Mouse (Mus musculus) CH12.LX (cell line): ENCODE measurements around the gene A730049H05Rik. TPM values are rescaled to one million over a fixed set of nuclear protein-coding genes. Genes with fewer than 3 reads are reported as not detected.

Experiments used
- polyA plus RNA-seq: library from polyadenylated mRNA; unstranded; fragments of >175 nt; gene quantifications from 2 replicates; pipeline ENCODE4 v1.2.1, GENCODE M21; 2012; ENCODE audit warnings: low read depth; ENCODE audit not compliant: insufficient read length
- total RNA-seq, 2 experiments: library from RNA; depleted of rRNA; stranded (reverse); fragments of 300-350 nt in 1 of 2; fragments of >200 nt in 1 of 2; gene quantifications; 2 replicates each; pipeline ENCODE4 v1.2.3; 2012 to 2014

A730049H05Rik gene
- total and polyA plus RNA-seq, 3 experiments, result not detected

Other genes with a start within 250 kb of the A730049H05Rik start
- gene Prickle2, start 110.3 kb upstream of the A730049H05Rik start, total RNA-seq (2012; rRNA removed), result not detected in 2 replicates
- not detected in 2 replicates for gene Prickle2, start 110.3 kb upstream of the A730049H05Rik start, total RNA-seq (2014; rRNA removed)
- gene Prickle2, start 110.3 kb upstream of the A730049H05Rik start, polyA plus RNA-seq, result not detected in 2 replicates
- gene Gm15737, start 52.9 kb downstream of the A730049H05Rik start, total RNA-seq (2012; rRNA removed), result not detected in 2 replicates
- not detected in 2 replicates for gene Gm15737, start 52.9 kb downstream of the A730049H05Rik start, total RNA-seq (2014; rRNA removed)
- gene Gm15737, start 52.9 kb downstream of the A730049H05Rik start, polyA plus RNA-seq, result not detected in 2 replicates
- gene Adamts9, start 127.0 kb downstream of the A730049H05Rik start, total RNA-seq (2012; rRNA removed), result not detected in 2 replicates
- gene Adamts9, start 127.0 kb downstream of the A730049H05Rik start, total RNA-seq (2014; rRNA removed), result not detected in 2 replicates
- gene Adamts9, start 127.0 kb downstream of the A730049H05Rik start, polyA plus RNA-seq, result not detected in 2 replicates